Mouse (Mus musculus): ENCODE measurements at regions not wholly inside any gene's neighbourhood (a gene's known extent, or its start where the extent isn't known, plus 50 kb on each side); places are given as distances from the start of the nearest gene placed in this dataset.

DNA sequence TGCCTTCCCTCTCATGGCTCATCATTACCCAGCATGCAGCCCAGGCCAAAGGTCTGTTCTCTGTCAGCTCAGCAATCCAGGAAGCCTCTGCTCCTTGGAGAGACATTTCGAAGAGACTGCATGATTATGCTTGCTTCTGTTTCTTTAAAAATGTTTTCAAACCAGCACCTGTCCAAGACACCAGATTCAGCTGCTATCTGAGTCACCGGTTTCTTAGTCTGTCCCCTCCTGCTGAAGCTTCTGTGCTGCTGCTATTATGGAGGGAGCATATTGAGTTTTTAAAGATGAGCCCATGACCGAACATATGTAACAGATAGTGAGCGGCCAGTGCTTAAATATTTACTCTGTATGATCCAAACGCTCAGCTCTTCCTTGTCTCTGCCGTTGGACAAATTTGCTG lies 506.2 kb downstream of the Med13l start:
- TF ChIP-seq CTCF (IDR thresholded peaks at IDR 0.05) (no peak), POLR2A (IDR thresholded peaks at IDR 0.05; ENCODE audit: insufficient read depth, low read depth, low read length) (no peak), EP300 (IDR thresholded peaks at IDR 0.05; ENCODE audit: insufficient read depth, low read depth, low read length) (no peak)

Measured in heart, adult 2 months (tissue).